Mouse (Mus musculus) WW6 (cell line): ENCODE results near the gene Caln1.
A peak's percentile ranks its signal among the peaks of the same experiment; 100 is the strongest.

Experiments
- DNase-seq: peaks from one replicate; pipeline ENCODE4 v3.0.0-alpha.2; 2013; ENCODE audit warnings: low read depth, low spot score

The Caln1 gene

GRCm38 (mm10) chr5:130691349-130691748 is 322.1 kb downstream of the Caln1 start:
- no peak for DNase-seq

- DNase-seq = no peak
Observed at GRCm38 (mm10) chr5:130699476-130699875, 330.2 kb downstream of the Caln1 start.

- no peak for DNase-seq
Observed at GRCm38 (mm10) chr5:130701777-130702176, 332.5 kb downstream of the Caln1 start.

GRCm38 (mm10) chr5:130702361-130702760 is 333.1 kb downstream of the Caln1 start:
- DNase-seq = no peak

GRCm38 (mm10) chr5:130704866-130705265 is 335.6 kb downstream of the Caln1 start:
- no peak for DNase-seq

GRCm38 (mm10) chr5:130706202-130706855 is 337.1 kb downstream of the Caln1 start:
- no peak for DNase-seq

- DNase-seq = no peak
Observed at GRCm38 (mm10) chr5:130707755-130708154, 338.5 kb downstream of the Caln1 start.

- no peak for DNase-seq
Observed at GRCm38 (mm10) chr5:130708616-130709015, 339.4 kb downstream of the Caln1 start.

GRCm38 (mm10) chr5:130711643-130712042 is 342.4 kb downstream of the Caln1 start:
- no peak for DNase-seq

- DNase-seq = no peak
Observed at GRCm38 (mm10) chr5:130712281-130712680, 343.0 kb downstream of the Caln1 start.

GRCm38 (mm10) chr5:130715181-130715580 is 345.9 kb downstream of the Caln1 start:
- no peak for DNase-seq

GRCm38 (mm10) chr5:130718385-130718784 is 349.1 kb downstream of the Caln1 start:
- peak; percentile 16 for DNase-seq

- no peak for DNase-seq
Observed at GRCm38 (mm10) chr5:130742171-130742570, 372.9 kb downstream of the Caln1 start.

- peak; percentile 7 for DNase-seq
Observed at GRCm38 (mm10) chr5:130757517-130757916, 388.3 kb downstream of the Caln1 start.

- no peak for DNase-seq
Observed at GRCm38 (mm10) chr5:130765784-130766183, 396.5 kb downstream of the Caln1 start.

- DNase-seq = no peak
Observed at GRCm38 (mm10) chr5:130771061-130771741, 401.9 kb downstream of the Caln1 start.

- no peak for DNase-seq
Observed at GRCm38 (mm10) chr5:130772491-130772890, 403.2 kb downstream of the Caln1 start.

GRCm38 (mm10) chr5:130774946-130775345 is 405.7 kb downstream of the Caln1 start:
- DNase-seq = no peak

GRCm38 (mm10) chr5:130792755-130793452 is 423.6 kb downstream of the Caln1 start:
- no peak for DNase-seq

- no peak for DNase-seq
Observed at GRCm38 (mm10) chr5:130797713-130798112, 428.5 kb downstream of the Caln1 start.

- no peak for DNase-seq
Observed at GRCm38 (mm10) chr5:130810314-130810713, 441.1 kb downstream of the Caln1 start.

- no peak for DNase-seq
Observed at GRCm38 (mm10) chr5:130810846-130811245, 441.6 kb downstream of the Caln1 start.

- DNase-seq = no peak
Observed at GRCm38 (mm10) chr5:130811266-130811665, 442.0 kb downstream of the Caln1 start.
